Mouse (Mus musculus) E14TG2a.4 (cell line): ENCODE measurements around the gene Prn.

Experiments
- CTCF ChIP-seq: conservative IDR thresholded peaks from 2 replicates; pipeline ENCODE4 v1.5.1; 2014; ENCODE audit warnings: low read length
- NANOG ChIP-seq: IDR thresholded peaks from 2 replicates; pipeline ENCODE4 v1.6.1; 2014; ENCODE audit warnings: borderline replicate concordance, low read length, mixed read lengths

DNA sequence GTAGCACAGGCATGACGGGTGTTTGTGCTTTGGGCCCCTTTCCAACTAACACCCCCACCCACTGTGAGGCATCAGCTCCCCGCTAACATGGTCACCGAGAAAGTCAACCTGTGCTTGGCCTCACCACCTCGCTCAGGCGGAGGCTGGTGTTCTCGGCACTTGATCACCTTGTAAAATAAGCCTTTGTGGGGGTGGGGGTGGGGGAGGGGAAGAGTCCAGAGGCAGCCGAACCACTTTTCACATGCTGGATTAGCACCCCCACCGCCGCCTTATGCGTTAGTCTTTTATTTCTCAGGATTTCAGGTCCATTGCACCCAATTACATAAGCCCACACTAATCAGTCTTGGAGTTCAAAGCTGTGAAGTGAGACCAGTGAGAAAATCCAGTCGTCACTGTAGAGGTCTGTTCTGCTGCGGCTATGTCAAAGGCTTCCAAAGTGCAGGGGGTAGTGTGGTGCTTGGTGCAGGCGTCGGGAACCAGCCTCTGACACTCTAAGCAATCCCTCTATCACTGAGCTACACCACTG, 83.9 kb downstream of the Prn start:
- no peak for TF ChIP-seq CTCF
- no peak for TF ChIP-seq NANOG
